Mouse (Mus musculus): ENCODE results near the gene Mas1. TPM values are rescaled to one million over a fixed set of nuclear protein-coding genes. Genes with fewer than 3 reads are reported as not detected.

Mas1 gene
- polyA plus RNA-seq, 2 experiments = 0.08 TPM; not detected in 1

GRCm38 (mm10) chr17:12797427-12798029 lies 70.4 kb downstream of the Mas1 start:
- H3K27ac ChIP-seq = no peak overlapping the region
- WGBS (ENCODE audit: insufficient replicate concordance) = 50% methylated on average over 3 of the region's 3 CpGs
- H3K9ac ChIP-seq (replicated peaks) = no peak overlapping the region
- no peak overlapping the region for H3K4me3 ChIP-seq (ENCODE audit: insufficient read depth in 1 of 2, low read depth in 2 of 2, low read length in 2 of 2)
- DNase-seq (ENCODE audit: low read depth in 3 of 3, low spot score in 3 of 3) (no peak), ATAC-seq (ENCODE audit: insufficient read depth) (no peak)
- H3K27me3 ChIP-seq (ENCODE audit: control insufficient read depth, insufficient read depth, low read length) = no peaks in the 10 kb centered on the region
- H3K36me3 ChIP-seq (replicated peaks; ENCODE audit: control insufficient read depth, insufficient read depth, low read depth) = no peaks in the 10 kb centered on the region
- TF ChIP-seq CTCF (IDR thresholded peaks at IDR 0.05; ENCODE audit: low read depth) (no peak), EP300 (IDR thresholded peaks at IDR 0.05; ENCODE audit: low read depth) (no peak)
- H3K4me1 ChIP-seq (replicated peaks; ENCODE audit: control insufficient read depth in 2 of 2, insufficient read depth in 2 of 2, low read length in 1 of 2) = peaks cover 8 to 36% of the 10 kb centered on the region in 2 experiments
- H3K9me3 ChIP-seq (ENCODE audit: control insufficient read depth, low read length) = no peaks in the 10 kb centered on the region
- no peak overlapping the region for H3K4me2 ChIP-seq (ENCODE audit: low read depth)

- WGBS (ENCODE audit: insufficient replicate concordance) = 30% methylated on average over 3 of the region's 3 CpGs
- H3K4me1 ChIP-seq (replicated peaks; ENCODE audit: control insufficient read depth in 2 of 2, insufficient read depth in 2 of 2, low read length in 1 of 2) = peaks cover 10 to 43% of the 10 kb centered on the region in 2 experiments
- TF ChIP-seq EP300 (IDR thresholded peaks at IDR 0.05; ENCODE audit: low read depth) (no peak), CTCF (IDR thresholded peaks at IDR 0.05; ENCODE audit: low read depth) (no peak)
- H3K9me3 ChIP-seq (ENCODE audit: control insufficient read depth, low read length) = no peaks in the 10 kb centered on the region
- no peak overlapping the region for H3K9ac ChIP-seq (replicated peaks)
- H3K36me3 ChIP-seq (replicated peaks; ENCODE audit: control insufficient read depth, insufficient read depth, low read depth) = no peaks in the 10 kb centered on the region
- ATAC-seq (ENCODE audit: insufficient read depth) (peak; percentile 36; the same call in 1 of the 2 replicates), DNase-seq (ENCODE audit: low read depth in 3 of 3, low spot score in 3 of 3) (no peak)
- no peak overlapping the region for H3K4me3 ChIP-seq (ENCODE audit: insufficient read depth in 1 of 2, low read depth in 2 of 2, low read length in 2 of 2)
- no peaks in the 10 kb centered on the region for H3K27me3 ChIP-seq (ENCODE audit: control insufficient read depth, insufficient read depth, low read length)
- no peak overlapping the region for H3K27ac ChIP-seq
- H3K4me2 ChIP-seq (ENCODE audit: low read depth) = no peak overlapping the region
Observed at GRCm38 (mm10) chr17:12796633-12797032, 71.3 kb downstream of the Mas1 start.

GRCm38 (mm10) chr17:12793660-12794406 lies 74.1 kb downstream of the Mas1 start:
- Histone ChIP-seq H3K36me3 (replicated peaks; ENCODE audit: control insufficient read depth, insufficient read depth, low read depth) (no peaks in the 10 kb centered on the region), H3K4me2 (ENCODE audit: low read depth) (no peak overlapping the region), H3K9me3 (ENCODE audit: control insufficient read depth, low read length) (no peaks in the 10 kb centered on the region), H3K27me3 (ENCODE audit: control insufficient read depth, insufficient read depth, low read length) (no peaks in the 10 kb centered on the region), H3K27ac (no peak overlapping the region), H3K4me1 (replicated peaks; ENCODE audit: control insufficient read depth in 2 of 2, insufficient read depth in 2 of 2, low read length in 1 of 2) (peaks cover 13 to 60% of the 10 kb centered on the region in 2 experiments), H3K9ac (replicated peaks) (no peak overlapping the region), H3K4me3 (ENCODE audit: insufficient read depth in 1 of 2, low read depth in 2 of 2, low read length in 2 of 2) (no peak overlapping the region)
- 26% methylated on average over 8 of the region's 8 CpGs for WGBS (ENCODE audit: insufficient replicate concordance)
- ATAC-seq (ENCODE audit: insufficient read depth) = no peak
- no peak for DNase-seq (ENCODE audit: low read depth in 3 of 3, low spot score in 3 of 3)
- 0 out of 2 replicates have a peak, but pooled peaks have one; percentile 11 for TF ChIP-seq EP300 (IDR thresholded peaks at IDR 0.05; ENCODE audit: low read depth)
- no peak for TF ChIP-seq CTCF (IDR thresholded peaks at IDR 0.05; ENCODE audit: low read depth)

- Histone ChIP-seq H3K4me2 (ENCODE audit: low read depth) (no peak overlapping the region), H3K9ac (replicated peaks) (no peak overlapping the region), H3K9me3 (ENCODE audit: control insufficient read depth, low read length) (no peaks in the 10 kb centered on the region), H3K36me3 (replicated peaks; ENCODE audit: control insufficient read depth, insufficient read depth, low read depth) (no peaks in the 10 kb centered on the region), H3K4me3 (ENCODE audit: insufficient read depth in 1 of 2, low read depth in 2 of 2, low read length in 2 of 2) (no peak overlapping the region), H3K27ac (no peak overlapping the region), H3K27me3 (ENCODE audit: control insufficient read depth, insufficient read depth, low read length) (no peaks in the 10 kb centered on the region), H3K4me1 (replicated peaks; ENCODE audit: control insufficient read depth in 2 of 2, insufficient read depth in 2 of 2, low read length in 1 of 2) (peaks cover 13 to 55% of the 10 kb centered on the region in 2 experiments)
- 42% methylated on average over 11 of the region's 11 CpGs for WGBS (ENCODE audit: insufficient replicate concordance)
- TF ChIP-seq EP300 (IDR thresholded peaks at IDR 0.05; ENCODE audit: low read depth) (no peak), CTCF (IDR thresholded peaks at IDR 0.05; ENCODE audit: low read depth) (no peak)
- DNase-seq (ENCODE audit: low read depth in 3 of 3, low spot score in 3 of 3) = peak in 1 of 3 experiments; percentile 48
- ATAC-seq (ENCODE audit: insufficient read depth) = peak; percentile 79
Observed at GRCm38 (mm10) chr17:12792422-12793206, 75.3 kb downstream of the Mas1 start.

- DNase-seq (ENCODE audit: low read depth in 3 of 3, low spot score in 3 of 3) (no peak), ATAC-seq (ENCODE audit: insufficient read depth) (no peak)
- H3K27me3 ChIP-seq (ENCODE audit: control insufficient read depth, insufficient read depth, low read length) = no peaks in the 10 kb centered on the region
- H3K4me2 ChIP-seq (ENCODE audit: low read depth) = no peak overlapping the region
- WGBS (ENCODE audit: insufficient replicate concordance) = 49% methylated on average over 4 of the region's 4 CpGs
- H3K9me3 ChIP-seq (ENCODE audit: control insufficient read depth, low read length) = no peaks in the 10 kb centered on the region
- TF ChIP-seq EP300 (IDR thresholded peaks at IDR 0.05; ENCODE audit: low read depth) = no peak
- TF ChIP-seq CTCF (IDR thresholded peaks at IDR 0.05; ENCODE audit: low read depth) = no peak
- no peaks in the 10 kb centered on the region for H3K36me3 ChIP-seq (replicated peaks; ENCODE audit: control insufficient read depth, insufficient read depth, low read depth)
- no peak overlapping the region for H3K27ac ChIP-seq
- H3K4me1 ChIP-seq (replicated peaks; ENCODE audit: control insufficient read depth in 2 of 2, insufficient read depth in 2 of 2, low read length in 1 of 2) = peaks cover 13 to 49% of the 10 kb centered on the region in 2 experiments
- no peak overlapping the region for H3K4me3 ChIP-seq (ENCODE audit: insufficient read depth in 1 of 2, low read depth in 2 of 2, low read length in 2 of 2)
- H3K9ac ChIP-seq (replicated peaks) = no peak overlapping the region
Observed at GRCm38 (mm10) chr17:12791420-12791819, 76.5 kb downstream of the Mas1 start.

Data from liver, embryonic 14.5 days (tissue).